19 mouse cellular contexts compared by ENCODE assay signal in the genomic region with DNA sequence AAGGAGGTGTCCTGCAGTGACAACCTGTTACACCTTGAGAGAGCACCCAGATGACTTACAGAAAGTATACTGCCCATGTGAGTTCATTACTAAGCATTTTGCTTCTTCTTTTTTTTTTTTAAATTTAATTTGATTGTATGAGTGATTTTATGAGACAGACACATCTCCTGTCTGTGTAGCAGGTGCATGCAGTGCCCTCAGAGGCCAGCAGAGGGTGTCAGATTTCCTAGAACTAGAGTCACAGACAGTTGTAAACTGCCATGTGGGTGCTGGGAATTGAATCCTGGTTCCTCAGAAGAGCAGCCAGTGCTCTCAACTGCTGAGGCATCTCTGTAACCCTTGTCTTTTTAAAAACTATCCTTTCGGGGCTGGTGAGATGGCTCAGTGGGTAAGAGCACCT. TPM values are rescaled to one million over a fixed set of nuclear protein-coding genes. Genes with fewer than 3 reads are reported as not detected.
DNase-seq lines count a peak whose midpoint lies in the region; ATAC-seq and TF ChIP-seq lines count a peak whose summit lies in the region.
"Had no signal": no experiment of that assay in that cellular context is flagged by ENCODE, and none has a peak within 500 bp of the region (broad histone marks: within the 10 kb centered on the region; RNA-seq: fewer than 3 reads in every experiment).

No protein-coding gene starts in this region.

- no peak for TF ChIP-seq POLR2A in MEL (IDR thresholded peaks at IDR 0.05; ENCODE audit: control insufficient read depth in 1 of 2, insufficient read depth in 1 of 2, low read depth in 1 of 2, low read length in 2 of 2, poor library complexity in 1 of 2)
- no peak for TF ChIP-seq POLR2A in testis, adult 2 months (IDR thresholded peaks at IDR 0.05; ENCODE audit: control insufficient read depth, low read depth, low read length)

- DNase-seq in hindbrain, postnatal 0 days (ENCODE audit: low spot score), result no peak
- no peak for DNase-seq in hindbrain, embryonic 11.5 days (ENCODE audit: low spot score)
- no peak for DNase-seq in liver, postnatal 0 days
- DNase-seq in liver, result no peak
- DNase-seq in MEL (ENCODE audit: low read depth, low spot score), result peak; percentile 53
- no peak for DNase-seq in gastrocnemius, postnatal 10 days
- DNase-seq: adrenal gland, postnatal 10 days; cerebellum, adult 18-20 months; cerebellum, postnatal 36 days; kidney, postnatal 14 days; midbrain, embryonic 14.5 days; right cerebral cortex, postnatal 25 days; thymus, adult 18-20 months had no signal

- H3K9ac ChIP-seq in hindbrain, postnatal 0 days (replicated peaks; ENCODE audit: low read length), result no peak overlapping the region
- no peak overlapping the region for H3K9ac ChIP-seq in hindbrain, embryonic 11.5 days (ENCODE audit: low read depth, low read length)
- no peak overlapping the region for H3K9ac ChIP-seq in liver, postnatal 0 days (replicated peaks)
- no peak overlapping the region for H3K9ac ChIP-seq in MEL (ENCODE audit: control insufficient read depth, low read depth, low read length, poor library complexity, severe bottlenecking)
- H3K9ac ChIP-seq: forebrain, embryonic 15.5 days; heart, embryonic 15.5 days; neural tube, embryonic 15.5 days had no signal

- H3K79me2 ChIP-seq in MEL (ENCODE audit: control insufficient read depth, insufficient read depth, low read length, poor library complexity), result no peaks in the 10 kb centered on the region

- no peaks in the 10 kb centered on the region for H3K36me3 ChIP-seq in hindbrain, postnatal 0 days (ENCODE audit: insufficient read depth, low read length)
- H3K36me3 ChIP-seq in hindbrain, embryonic 11.5 days (ENCODE audit: control insufficient read depth, insufficient read depth, low read length), result no peaks in the 10 kb centered on the region
- H3K36me3 ChIP-seq in liver, postnatal 0 days (replicated peaks; ENCODE audit: insufficient read depth, low read length), result no peaks in the 10 kb centered on the region
- no peaks in the 10 kb centered on the region for H3K36me3 ChIP-seq in MEL (ENCODE audit: control insufficient read depth in 1 of 2, insufficient read depth in 2 of 2, low read length in 2 of 2)
- no peaks in the 10 kb centered on the region for H3K36me3 ChIP-seq in testis, adult 2 months (ENCODE audit: control insufficient read depth, insufficient read depth, low read length)
- H3K36me3 ChIP-seq: heart, embryonic 15.5 days; neural tube, embryonic 15.5 days had no signal

- no peak overlapping the region for H3K4me2 ChIP-seq in hindbrain, postnatal 0 days (ENCODE audit: low read depth, low read length)
- H3K4me2 ChIP-seq in hindbrain, embryonic 11.5 days (replicated peaks; ENCODE audit: low read depth, low read length), result no peak overlapping the region
- no peak overlapping the region for H3K4me2 ChIP-seq in liver, postnatal 0 days (ENCODE audit: low read depth, low read length)
- H3K4me2 ChIP-seq: forebrain, embryonic 15.5 days; heart, embryonic 15.5 days; neural tube, embryonic 15.5 days had no signal

- H3K9me3 ChIP-seq in hindbrain, postnatal 0 days (ENCODE audit: low read length), result no peaks in the 10 kb centered on the region
- no peaks in the 10 kb centered on the region for H3K9me3 ChIP-seq in hindbrain, embryonic 11.5 days (ENCODE audit: control insufficient read depth, low read length)
- peaks cover 2% of the 10 kb centered on the region; the same call in 1 of the 2 replicates for H3K9me3 ChIP-seq in liver, postnatal 0 days (ENCODE audit: low read length)
- no peaks in the 10 kb centered on the region for H3K9me3 ChIP-seq in MEL (replicated peaks; ENCODE audit: insufficient read depth, low read length)
- H3K9me3 ChIP-seq: forebrain, embryonic 15.5 days; heart, embryonic 15.5 days; neural tube, embryonic 15.5 days had no signal

- WGBS in hindbrain, postnatal 0 days, result 100% methylated on average over 1 of the region's 1 CpGs
- WGBS in hindbrain, embryonic 11.5 days, result 92% methylated on average over 1 of the region's 1 CpGs
- 83% methylated on average over 1 of the region's 1 CpGs for WGBS in liver, postnatal 0 days (ENCODE audit: insufficient replicate concordance)

- TF ChIP-seq RAD21 in MEL (IDR thresholded peaks at IDR 0.05; ENCODE audit: low read depth, low read length), result peak; percentile 18

- H3K27ac ChIP-seq in hindbrain, postnatal 0 days, result no peak overlapping the region
- no peak overlapping the region for H3K27ac ChIP-seq in hindbrain, embryonic 11.5 days (ENCODE audit: low read depth, low read length)
- no peak overlapping the region for H3K27ac ChIP-seq in liver, postnatal 0 days (ENCODE audit: low read depth)
- H3K27ac ChIP-seq in MEL (ENCODE audit: control insufficient read depth, low read depth, low read length), result no peak overlapping the region
- no peak overlapping the region for H3K27ac ChIP-seq in testis, adult 2 months (ENCODE audit: control insufficient read depth, insufficient read depth, low read depth, low read length)
- H3K27ac ChIP-seq: forebrain, embryonic 15.5 days; heart, embryonic 15.5 days; neural tube, embryonic 15.5 days had no signal

- 0 out of 2 replicates have a peak, but pooled peaks have one; percentile 8 for TF ChIP-seq CTCF in hindbrain, postnatal 0 days (IDR thresholded peaks at IDR 0.05; ENCODE audit: low read depth)
- TF ChIP-seq CTCF in liver, postnatal 0 days (IDR thresholded peaks at IDR 0.05; ENCODE audit: low read depth), result peak; percentile 29
- TF ChIP-seq CTCF in MEL (IDR thresholded peaks at IDR 0.05 in 2 of 3, conservative IDR thresholded peaks at IDR 0.05 in 1 of 3; ENCODE audit: control insufficient read depth in 1 of 3, insufficient read depth in 1 of 3, low read depth in 2 of 3, low read length in 3 of 3, poor library complexity in 1 of 3, severe bottlenecking in 1 of 3), result peak; percentile 51 to 67 (median 58)
- TF ChIP-seq CTCF in testis, adult 2 months (IDR thresholded peaks at IDR 0.05; ENCODE audit: control insufficient read depth, insufficient read depth, insufficient replicate concordance, low read depth, low read length), result peak; percentile 43; the same call in 1 of the 2 replicates

- no peak for TF ChIP-seq EP300 in liver, postnatal 0 days (IDR thresholded peaks at IDR 0.05; ENCODE audit: low read depth)
- no peak for TF ChIP-seq EP300 in MEL (IDR thresholded peaks at IDR 0.05; ENCODE audit: low read depth in 1 of 2, low read length in 2 of 2)

- H3K4me3 ChIP-seq in hindbrain, postnatal 0 days (ENCODE audit: low read length), result no peak overlapping the region
- H3K4me3 ChIP-seq in hindbrain, embryonic 11.5 days (ENCODE audit: low read depth, low read length), result no peak overlapping the region
- no peak overlapping the region for H3K4me3 ChIP-seq in liver, postnatal 0 days (ENCODE audit: low read depth, low read length)
- H3K4me3 ChIP-seq in MEL (ENCODE audit: control insufficient read depth in 1 of 2, insufficient read depth in 1 of 2, low read depth in 2 of 2, low read length in 2 of 2), result no peak overlapping the region
- no peak overlapping the region for H3K4me3 ChIP-seq in testis, adult 2 months (ENCODE audit: control insufficient read depth, low read depth, low read length)
- H3K4me3 ChIP-seq: forebrain, embryonic 15.5 days; heart, embryonic 15.5 days; myocyte; neural tube, embryonic 15.5 days had no signal

- H3K27me3 ChIP-seq in hindbrain, postnatal 0 days (ENCODE audit: insufficient read depth, low read length), result no peaks in the 10 kb centered on the region
- no peaks in the 10 kb centered on the region for H3K27me3 ChIP-seq in hindbrain, embryonic 11.5 days (ENCODE audit: control insufficient read depth, insufficient read depth, low read length)
- H3K27me3 ChIP-seq in liver, postnatal 0 days (ENCODE audit: insufficient read depth, low read length), result no peaks in the 10 kb centered on the region
- H3K27me3 ChIP-seq in MEL (ENCODE audit: control insufficient read depth in 1 of 2, insufficient read depth in 2 of 2, low read length in 2 of 2), result peaks cover 0 to 1% of the 10 kb centered on the region in 2 experiments; a peak in 2 of 4 replicates
- no peaks in the 10 kb centered on the region for H3K27me3 ChIP-seq in testis, adult 2 months (ENCODE audit: control insufficient read depth, insufficient read depth, low read length)
- H3K27me3 ChIP-seq: forebrain, embryonic 15.5 days; heart, embryonic 15.5 days; neural tube, embryonic 15.5 days had no signal

- no peaks in the 10 kb centered on the region; the same call in 1 of the 2 replicates for H3K4me1 ChIP-seq in hindbrain, postnatal 0 days (ENCODE audit: insufficient read depth, low read length)
- H3K4me1 ChIP-seq in hindbrain, embryonic 11.5 days (replicated peaks; ENCODE audit: control insufficient read depth, insufficient read depth, low read length), result no peaks in the 10 kb centered on the region
- no peaks in the 10 kb centered on the region for H3K4me1 ChIP-seq in liver, postnatal 0 days (ENCODE audit: insufficient read depth)
- H3K4me1 ChIP-seq in MEL (ENCODE audit: control insufficient read depth in 1 of 2, insufficient read depth in 2 of 2, low read length in 2 of 2), result no peaks in the 10 kb centered on the region; a peak in 1 of 4 replicates
- H3K4me1 ChIP-seq in testis, adult 2 months (ENCODE audit: control insufficient read depth, insufficient read depth, low read length), result no peaks in the 10 kb centered on the region

- no peak for ATAC-seq in hindbrain, postnatal 0 days
- ATAC-seq in hindbrain, embryonic 11.5 days (ENCODE audit: low FRiP score), result no peak
- no peak for ATAC-seq in liver, postnatal 0 days
- no peak for ATAC-seq in inflammation-experienced regulatory T-cells, adult 6 months
- ATAC-seq: forebrain, embryonic 15.5 days had no signal

TF ChIP-seq in MEL, 35 proteins besides CTCF, POLR2A, EP300 and RAD21:
- TF ChIP-seq E2F4 (IDR thresholded peaks at IDR 0.05; ENCODE audit: borderline replicate concordance, low read depth, low read length) (no peak), SMC3 (IDR thresholded peaks at IDR 0.05; ENCODE audit: low read depth, low read length) (peak; percentile 34), TBP (IDR thresholded peaks at IDR 0.05; ENCODE audit: low read depth, low read length) (0 out of 2 replicates have a peak, but pooled peaks have one; percentile 15)

RNA-seq across cellular contexts. Expression of a gene that starts 35.5 kb away (rescaled TPM):
- total RNA-seq in hindbrain, postnatal 0 days (2014; rRNA removed), result 30.3 and 84.8 TPM in 2 replicates
- 49.9 and 53.8 TPM in 2 replicates for polyA plus RNA-seq in hindbrain, postnatal 0 days (2015; fragmentation: Nextera tagmentation; extraction: Ambion mirVana)
- polyA plus RNA-seq in hindbrain, embryonic 11.5 days (2014; fragmentation: Nextera tagmentation; extraction: Ambion mirVana), result 55.4 and 72.3 TPM in 2 replicates
- 3.7 and 4.5 TPM in 2 replicates for polyA plus RNA-seq in liver, postnatal 0 days (2015; fragmentation: Nextera tagmentation; extraction: Ambion mirVana)
- total RNA-seq in MEL (2012; rRNA removed), result 2.1 and 4.6 TPM in 2 replicates
- polyA plus RNA-seq in MEL (2012; ENCODE audit: insufficient read depth in 1 of 2, insufficient read length in 2 of 2, low read depth in 1 of 2, low replicate concordance in 2 of 2, missing spikeins in 1 of 2), result 10 to 100 TPM in 1 of 2 experiments, not detected in 1; 20.8 TPM
- 8.6 and 9.1 TPM in 2 replicates for polyA plus RNA-seq in testis, adult 2 months (2012; rRNA removed)
- 1 to 10 TPM; 1.1 to 6.1 (median 4.0) TPM for polyA plus RNA-seq in inflammation-experienced regulatory T-cells, adult 6 months (2017; shearing (Covaris generic))
- total RNA-seq in gastrocnemius, postnatal 10 days (2021), result 10 to 100 TPM in 1 of 2 experiments, 1 to 10 TPM in 1; 7.0 to 11.3 TPM

Comparison
In these comparisons a context has a peak if more than half of its experiments do, and no peak if none do; other contexts are left out.
1. CTCF ChIP-seq: peak in every context shown above with its lines; median percentile 58 in MEL; 43 in testis, adult 2 months; 29 in liver, postnatal 0 days; 8 in hindbrain, postnatal 0 days.